Mouse (Mus musculus) naive thymus-derived CD4-positive, alpha-beta T cell, adult 2 months (primary cell): ENCODE results near the gene Cyp4f15.
"Not testable (repeated sequence)": the region's sequence is repeated elsewhere in the genome, so short reads cannot be mapped to it uniquely, and the experiment has no call there.

Experiments
- DNase-seq: peaks from one replicate; pipeline ENCODE4 v3.0.0-alpha.2; 2011; ENCODE audit warnings: low read depth

The Cyp4f15 gene

DNA sequence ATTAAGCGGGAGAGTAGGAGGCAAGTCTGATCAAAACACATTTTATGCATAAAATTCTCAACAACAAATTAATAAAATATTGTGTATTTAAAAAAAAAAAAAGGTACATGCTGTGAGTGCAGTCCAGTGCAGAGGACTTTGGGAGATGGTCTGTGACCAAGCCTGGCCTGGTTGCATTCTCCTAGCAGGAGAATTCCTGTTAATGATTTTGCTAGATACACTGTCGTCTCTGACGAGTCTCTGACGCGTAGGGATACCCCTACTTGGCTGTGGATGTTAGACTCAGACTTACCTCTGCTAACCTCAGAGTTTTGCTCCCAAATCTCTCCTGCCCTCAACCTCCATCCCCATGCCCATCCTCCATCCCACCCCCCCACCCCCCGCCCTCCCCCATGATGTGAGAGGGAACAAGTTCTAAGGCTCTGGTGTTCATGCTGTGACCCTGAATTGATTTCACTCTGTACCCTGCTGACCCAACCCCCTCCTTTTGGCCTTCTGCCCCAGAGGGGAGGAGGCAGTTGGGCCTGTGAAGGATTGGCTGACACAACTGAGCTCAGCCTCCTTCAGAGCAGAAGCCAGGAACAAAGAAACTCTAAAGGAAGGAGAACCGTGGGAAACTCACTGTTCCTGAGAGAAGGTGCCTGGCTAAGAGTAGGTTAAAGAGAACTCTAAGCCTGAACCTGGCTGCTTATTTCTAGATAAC, at the start of gene Cyp4f15:
Gene Cyp4f15 (plus strand): TSS at position 580 of the 703 bp plus-strand sequence.
- no peak for DNase-seq

DNA sequence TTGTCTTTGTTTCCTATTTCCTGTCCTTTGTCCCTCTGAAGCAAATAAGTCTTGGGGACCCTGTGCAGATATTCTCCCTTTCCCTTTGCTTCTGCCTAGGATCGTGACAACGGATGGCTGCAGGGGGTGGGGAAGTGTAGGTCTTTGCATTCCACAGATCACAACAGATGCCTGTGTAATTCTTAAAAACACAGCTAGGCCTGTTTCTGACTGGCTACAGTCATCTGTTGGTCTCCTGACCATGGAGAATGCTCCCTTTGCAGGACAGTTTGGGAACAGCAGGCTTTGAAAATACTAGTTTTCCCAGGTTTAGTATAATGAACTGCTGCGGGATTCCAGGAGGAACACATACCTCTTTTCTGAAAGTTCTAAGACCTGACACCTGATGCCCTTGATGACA, 49.1 kb upstream of the Cyp4f15 start:
- DNase-seq, result no peak

DNA sequence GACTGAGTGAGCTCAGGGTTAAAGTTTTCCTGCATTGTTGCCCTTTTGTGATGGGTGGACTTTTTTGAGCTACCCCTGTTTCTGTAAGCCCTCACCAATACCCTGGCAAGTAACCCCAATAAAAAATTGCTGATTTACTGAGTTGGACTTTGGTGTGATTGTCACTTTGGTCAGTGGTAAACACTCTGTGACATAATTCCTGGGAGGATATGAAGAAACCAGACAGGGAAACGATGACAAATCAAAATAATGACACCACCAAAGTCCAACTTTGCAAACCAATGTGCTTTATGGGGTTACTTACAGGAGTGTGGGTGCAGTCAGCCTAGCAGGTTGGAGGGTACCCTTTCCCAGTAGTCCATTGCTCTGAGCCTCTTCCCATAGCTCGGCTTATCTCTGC, 48.3 kb upstream of the Cyp4f15 start:
- DNase-seq, result no peak

DNA sequence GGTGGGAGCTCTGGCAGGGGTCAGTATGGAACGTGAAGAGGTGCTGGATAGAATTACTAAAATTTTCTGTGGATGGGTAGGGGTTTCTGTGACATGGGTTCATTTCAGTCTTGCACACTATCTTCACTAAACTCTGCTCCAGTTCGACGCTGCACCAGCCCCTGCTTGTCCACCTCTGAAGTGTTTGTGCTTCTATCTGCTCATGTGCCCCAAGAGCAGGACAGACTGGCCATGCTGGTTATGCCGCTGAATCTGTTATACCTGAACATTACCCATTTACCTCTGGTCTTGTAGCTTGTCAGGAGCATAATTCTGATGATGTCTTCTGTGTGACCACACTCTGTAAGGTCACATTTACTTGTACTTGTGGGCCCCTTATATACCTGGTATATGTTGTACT, 38.8 kb upstream of the Cyp4f15 start:
- no peak for DNase-seq

DNA sequence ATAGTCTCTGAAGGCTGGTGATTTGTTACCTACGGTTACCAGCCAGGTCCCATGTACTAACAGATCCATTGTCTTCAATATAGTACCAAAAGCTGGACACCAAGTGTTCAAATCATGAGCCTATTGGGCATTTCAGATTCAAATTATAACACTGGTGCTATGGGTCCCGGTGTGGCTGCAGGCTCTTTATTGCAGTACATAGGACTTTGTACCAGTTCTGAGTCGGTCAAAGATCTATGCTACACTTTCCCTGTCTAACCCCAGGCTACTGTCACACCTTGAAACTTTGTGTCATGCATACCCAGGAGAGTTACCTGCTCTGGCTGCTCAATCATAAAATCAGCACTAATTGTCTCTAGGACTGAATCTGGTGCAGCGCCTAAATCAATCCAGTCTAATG, 31.6 kb upstream of the Cyp4f15 start:
- DNase-seq, result no peak

DNA sequence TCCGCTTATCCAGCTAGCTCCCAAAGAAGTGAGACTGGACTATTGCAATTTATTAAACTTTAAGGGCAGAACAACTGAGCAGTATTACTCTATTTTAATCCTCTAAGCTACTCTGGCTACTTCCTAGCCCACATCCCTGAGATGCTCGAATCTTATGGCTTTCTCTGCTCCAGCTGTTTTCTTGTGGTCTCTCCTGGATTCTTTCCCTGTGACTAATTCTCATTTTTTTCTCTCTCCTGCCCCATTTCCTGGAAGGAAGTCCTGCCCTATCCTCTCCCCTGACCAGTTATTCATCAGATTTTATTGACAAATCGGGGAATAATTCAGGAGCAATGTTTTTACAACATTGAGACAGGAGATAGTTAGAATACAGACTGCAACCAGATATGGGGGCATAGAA, 28.4 kb upstream of the Cyp4f15 start:
- DNase-seq, result no peak

DNA sequence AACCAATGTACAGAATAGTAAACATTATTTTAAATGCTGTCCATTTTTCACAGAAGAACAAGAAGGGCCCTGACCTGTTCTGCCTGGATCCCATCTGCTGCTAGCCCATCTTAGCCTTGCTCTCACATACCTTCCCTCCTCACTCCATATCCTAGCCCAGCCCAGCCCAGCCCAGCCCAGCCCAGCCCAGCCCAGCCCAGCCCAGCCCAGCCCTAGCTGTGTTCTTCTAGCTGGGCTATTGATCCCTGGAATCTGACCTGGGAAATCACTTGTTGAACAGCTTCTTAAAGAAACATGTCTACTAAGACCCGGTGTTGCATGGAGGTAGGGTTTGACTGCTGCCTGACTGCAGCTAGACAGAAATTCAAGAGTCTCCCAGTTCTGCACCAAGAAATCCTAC, 27.2 kb upstream of the Cyp4f15 start:
- no peak for DNase-seq

DNA sequence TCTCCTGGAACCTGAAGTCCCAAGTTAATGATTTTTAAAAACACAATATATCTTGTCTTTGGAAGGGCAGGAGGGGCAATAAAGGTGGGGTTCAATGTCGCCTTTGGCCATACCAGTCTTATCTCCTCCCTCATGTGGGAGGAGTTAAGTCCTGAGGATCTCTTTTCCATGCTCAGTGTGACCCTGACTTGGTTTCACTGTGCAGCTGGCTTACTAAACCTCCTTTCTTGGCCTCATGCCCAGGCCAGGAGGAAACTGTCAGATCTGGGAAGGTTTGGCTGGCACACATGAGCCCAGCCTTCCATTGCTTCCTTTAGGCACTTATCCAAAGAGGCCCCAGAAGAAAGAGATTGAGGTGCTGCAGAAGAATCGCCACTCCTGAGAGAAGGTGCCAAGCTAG, 26.7 kb upstream of the Cyp4f15 start, which contains the start of gene Cyp4f40:
Gene Cyp4f40 (plus strand): TSS at position 189 of the 400 bp plus-strand sequence.
- no peak for DNase-seq

DNA sequence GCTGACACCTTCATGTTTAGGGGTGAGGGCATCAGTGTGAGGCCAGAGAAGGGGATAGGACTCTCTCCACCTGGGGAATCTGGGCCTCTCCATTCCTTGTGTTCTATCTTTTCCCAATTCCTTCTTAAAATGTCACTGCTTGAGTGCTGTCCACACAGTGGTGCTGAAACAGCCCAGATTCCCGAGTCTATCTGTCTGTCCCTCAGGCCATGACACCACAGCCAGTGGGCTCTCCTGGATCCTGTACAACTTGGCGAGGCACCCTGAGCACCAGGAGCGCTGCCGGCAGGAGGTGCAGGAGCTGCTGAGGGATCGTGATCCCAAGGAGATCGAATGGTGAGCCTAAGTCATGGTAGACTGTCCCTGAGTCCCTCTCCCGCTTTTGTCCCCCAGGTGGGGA, 11.5 kb upstream of the Cyp4f15 start:
- DNase-seq, result no peak

DNA sequence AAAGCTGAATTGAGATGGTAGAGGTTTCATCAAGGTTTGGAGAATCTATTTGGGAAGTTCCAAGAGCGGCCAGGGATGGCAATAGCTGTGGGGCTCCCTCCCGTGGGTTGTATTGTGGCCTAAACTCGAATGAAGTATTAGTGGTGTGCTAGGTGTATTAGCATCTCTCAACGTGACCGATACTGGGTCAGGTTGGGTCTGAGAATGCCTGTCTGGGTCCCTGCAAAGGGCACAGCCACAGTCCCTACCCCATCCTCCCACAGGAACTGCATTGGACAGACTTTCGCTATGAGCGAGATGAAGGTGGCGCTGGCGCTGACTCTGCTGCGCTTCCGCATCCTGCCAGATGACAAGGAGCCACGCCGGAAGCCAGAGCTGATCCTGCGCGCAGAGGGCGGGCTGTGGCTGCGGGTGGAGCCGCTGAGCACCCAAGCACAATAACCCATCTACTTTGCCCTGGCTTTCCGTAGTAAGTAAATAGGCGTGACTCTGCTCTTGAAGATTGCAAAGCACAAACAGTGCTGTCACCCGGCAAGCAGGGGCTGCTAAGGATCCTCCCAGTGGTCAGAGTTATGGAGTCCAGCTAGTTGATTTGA, 9.3 kb upstream of the Cyp4f15 start:
- DNase-seq, result peak; percentile 57

DNA sequence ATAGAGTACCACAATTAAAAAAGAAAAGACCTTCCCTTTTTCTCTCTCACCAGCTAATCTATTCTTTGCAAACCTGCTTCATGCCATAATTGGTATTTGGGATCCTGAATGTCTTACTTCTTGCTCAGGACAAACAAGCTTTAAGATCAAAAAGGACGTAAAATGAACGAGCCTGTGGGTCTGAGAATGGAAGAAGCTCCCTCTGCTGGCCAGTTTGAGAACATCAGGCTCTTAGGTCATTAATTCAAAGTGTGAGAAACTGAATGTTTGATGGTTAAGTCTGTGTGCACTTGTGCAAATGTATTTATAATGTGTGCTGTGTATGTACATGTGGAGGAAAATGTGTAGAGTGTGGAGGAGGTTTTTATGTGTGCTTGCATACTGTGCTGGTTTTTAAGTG, 5.0 kb upstream of the Cyp4f15 start:
- DNase-seq, result peak; percentile 81

DNA sequence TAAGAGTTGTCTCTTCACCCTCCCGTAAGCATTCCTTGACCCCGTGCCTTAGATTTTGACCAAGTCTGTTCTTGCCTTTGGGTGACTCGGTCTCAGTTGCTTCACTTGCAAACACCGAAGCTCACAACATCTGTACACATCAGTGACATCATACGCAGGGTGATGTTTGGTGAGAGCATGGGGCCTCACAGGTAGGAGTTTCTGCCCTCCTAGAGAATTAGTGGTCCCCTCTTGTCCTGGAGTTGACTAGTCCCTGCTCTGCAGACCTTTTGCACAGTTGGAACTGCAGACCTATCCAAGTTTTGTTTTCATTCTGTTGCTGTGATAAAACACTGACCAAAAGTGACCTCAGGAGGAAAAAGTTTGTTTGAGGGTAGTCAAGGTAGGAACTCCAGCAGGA, 1.3 kb downstream of the Cyp4f15 start:
- DNase-seq, result no peak

DNA sequence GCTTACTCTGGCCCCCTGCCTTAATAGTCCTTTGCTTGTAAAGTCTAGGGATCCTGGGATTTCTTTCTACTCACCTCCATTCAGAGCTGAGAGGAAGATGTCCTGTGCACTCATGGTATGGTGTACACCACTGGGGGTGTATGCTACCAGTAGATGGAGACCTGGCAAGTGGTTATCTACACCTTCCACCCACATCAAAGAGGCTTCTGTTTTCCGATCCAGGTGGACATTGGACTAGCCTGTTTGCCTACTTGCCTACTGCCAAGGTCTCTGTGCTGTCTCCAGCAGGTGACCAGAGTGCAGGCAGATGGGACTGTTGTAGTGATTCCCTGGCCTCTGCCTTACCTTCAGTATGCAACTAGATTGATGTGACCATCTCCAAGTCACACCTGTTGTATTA, 5.5 kb downstream of the Cyp4f15 start:
- no peak for DNase-seq

DNA sequence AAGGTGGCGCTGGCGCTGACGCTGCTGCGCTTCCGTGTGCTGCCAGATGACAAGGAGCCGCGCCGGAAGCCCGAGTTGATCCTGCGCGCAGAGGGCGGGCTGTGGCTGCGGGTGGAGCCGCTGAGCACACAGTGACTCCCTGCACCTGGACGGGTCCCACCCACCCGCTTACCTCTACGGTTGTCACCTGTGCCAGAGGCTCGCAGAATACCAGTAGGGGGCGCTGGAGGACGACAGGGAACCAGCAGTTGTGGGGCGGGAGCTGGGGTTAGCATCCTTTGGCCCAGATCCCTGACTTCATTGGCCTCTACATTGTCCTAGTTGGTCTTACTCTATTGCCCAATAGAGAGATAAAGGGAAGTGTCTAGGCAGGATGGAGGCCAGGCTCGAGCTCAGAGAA, 17.4 kb downstream of the Cyp4f15 start:
- DNase-seq, result peak; percentile 23

DNA sequence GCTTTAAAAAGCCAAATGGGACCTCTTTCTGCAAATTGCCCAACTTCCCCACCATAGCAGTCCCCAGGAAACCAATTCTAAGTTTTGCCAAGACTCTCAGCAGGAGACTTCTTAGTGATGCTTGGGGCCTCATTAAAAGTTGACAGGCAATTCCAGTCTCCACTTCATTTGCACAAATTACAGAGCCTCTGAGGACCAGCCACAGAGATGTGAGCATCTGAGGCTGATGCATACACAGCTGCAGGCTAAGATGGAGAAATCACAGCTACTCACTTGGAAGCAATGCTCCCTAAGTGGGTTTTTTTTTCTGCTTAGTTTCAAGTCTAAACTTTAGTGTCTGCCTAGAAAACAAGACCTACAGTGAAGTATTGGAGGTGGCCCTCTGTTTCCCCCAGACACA, 25.1 kb downstream of the Cyp4f15 start:
- DNase-seq, result not testable (repeated sequence)

DNA sequence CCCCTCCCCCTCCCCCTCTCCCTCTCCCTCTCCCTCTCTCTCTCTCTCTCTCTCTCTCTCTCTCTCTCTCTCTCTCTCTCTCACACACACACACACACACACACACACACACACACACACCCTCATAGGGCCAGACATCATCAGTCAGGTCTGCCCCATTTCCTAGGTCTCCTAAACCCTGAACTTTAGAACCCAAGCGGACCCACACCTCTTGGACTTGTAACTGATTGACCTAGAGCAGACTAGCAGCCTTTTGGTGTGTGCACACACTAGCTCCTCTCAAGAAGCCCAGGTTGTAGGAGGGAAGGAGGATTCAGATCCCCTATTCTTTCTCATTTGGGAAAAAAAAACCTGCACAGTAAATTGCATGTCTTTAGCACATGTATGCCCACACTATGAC, 36.7 kb downstream of the Cyp4f15 start:
- not testable (repeated sequence) for DNase-seq

DNA sequence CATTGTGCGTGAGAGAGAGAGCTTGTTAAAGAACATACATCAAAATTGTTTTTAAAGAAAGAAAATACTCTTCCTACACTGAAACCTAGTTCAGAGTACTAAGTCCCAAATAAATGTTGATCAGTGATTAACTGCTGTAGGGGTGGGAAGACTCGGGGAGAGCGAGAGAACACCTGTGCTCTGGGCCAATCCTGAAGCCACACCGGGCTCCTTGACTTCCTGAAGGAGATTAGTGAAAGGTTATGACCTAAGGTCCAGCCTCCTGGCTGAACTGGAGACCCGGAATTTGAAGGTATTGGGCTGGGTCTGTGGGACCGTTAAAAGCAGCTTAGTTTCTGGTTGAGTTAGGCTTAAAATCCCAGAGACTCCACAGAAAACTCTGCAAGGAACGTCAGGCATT, 37.3 kb downstream of the Cyp4f15 start:
- DNase-seq, result no peak

DNA sequence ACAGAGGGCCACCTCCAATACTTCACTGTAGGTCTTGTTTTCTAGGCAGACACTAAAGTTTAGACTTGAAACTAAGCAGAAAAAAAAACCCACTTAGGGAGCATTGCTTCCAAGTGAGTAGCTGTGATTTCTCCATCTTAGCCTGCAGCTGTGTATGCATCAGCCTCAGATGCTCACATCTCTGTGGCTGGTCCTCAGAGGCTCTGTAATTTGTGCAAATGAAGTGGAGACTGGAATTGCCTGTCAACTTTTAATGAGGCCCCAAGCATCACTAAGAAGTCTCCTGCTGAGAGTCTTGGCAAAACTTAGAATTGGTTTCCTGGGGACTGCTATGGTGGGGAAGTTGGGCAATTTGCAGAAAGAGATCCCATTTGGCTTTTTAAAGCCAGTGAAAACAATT, 40.9 kb downstream of the Cyp4f15 start:
- not testable (repeated sequence) for DNase-seq

DNA sequence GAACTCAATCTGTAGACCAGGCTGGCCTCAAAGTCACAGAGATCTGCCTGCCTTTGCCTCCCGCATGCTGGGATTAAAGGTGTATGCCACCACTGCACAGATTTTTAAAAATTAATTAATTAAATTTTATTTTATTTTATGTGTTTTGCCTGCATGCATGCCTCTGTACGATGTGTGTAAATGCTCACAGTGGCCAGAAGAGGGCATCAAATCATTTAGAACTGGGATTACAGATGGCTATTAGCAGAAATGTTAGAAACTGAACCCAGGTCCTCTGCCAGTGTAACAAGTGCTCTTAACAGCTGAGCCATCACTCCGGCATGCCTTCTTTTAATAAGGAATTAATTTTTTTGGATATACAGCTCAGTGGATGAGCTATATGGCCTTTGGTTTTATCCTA, 43.6 kb downstream of the Cyp4f15 start:
- DNase-seq, result peak; percentile 18

DNA sequence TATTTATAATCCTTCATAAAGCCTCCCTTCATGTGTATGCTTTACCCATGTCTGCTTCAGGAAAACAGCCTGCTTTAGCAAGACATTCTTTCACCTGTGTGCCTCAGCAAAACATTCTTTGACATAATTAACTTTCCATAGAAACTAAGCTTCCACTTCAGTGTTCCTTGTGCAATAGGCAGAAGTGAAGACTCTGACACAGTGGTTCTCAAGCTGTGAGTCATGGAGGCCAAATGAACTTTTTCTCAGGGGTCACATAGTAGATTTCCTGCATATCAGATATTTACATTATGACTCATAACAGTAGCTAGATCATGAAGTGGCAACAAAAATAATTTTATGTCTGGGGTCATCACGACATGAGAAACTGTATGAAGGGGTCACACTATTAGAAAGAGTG, 53.0 kb downstream of the Cyp4f15 start:
- no peak for DNase-seq

DNA sequence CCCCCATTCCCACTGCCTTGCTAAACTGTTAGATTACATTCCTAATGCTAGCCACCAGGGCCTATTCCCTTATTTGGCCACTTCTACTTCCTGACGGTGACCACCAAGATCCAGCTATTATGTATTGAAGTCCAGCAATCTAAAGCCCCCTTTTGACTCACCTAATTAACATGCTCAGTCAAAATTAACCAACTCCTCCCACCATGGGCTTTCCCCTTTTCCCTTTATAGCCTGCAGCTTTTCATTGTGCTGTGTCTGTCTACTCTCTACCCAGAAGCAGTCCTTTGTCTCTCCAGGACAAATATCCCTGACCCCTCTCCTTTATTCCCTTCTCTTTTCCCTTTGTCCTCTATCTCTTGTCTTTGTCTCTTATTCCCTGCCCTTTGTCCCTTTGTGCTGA, 55.6 kb downstream of the Cyp4f15 start:
- DNase-seq, result no peak

DNA sequence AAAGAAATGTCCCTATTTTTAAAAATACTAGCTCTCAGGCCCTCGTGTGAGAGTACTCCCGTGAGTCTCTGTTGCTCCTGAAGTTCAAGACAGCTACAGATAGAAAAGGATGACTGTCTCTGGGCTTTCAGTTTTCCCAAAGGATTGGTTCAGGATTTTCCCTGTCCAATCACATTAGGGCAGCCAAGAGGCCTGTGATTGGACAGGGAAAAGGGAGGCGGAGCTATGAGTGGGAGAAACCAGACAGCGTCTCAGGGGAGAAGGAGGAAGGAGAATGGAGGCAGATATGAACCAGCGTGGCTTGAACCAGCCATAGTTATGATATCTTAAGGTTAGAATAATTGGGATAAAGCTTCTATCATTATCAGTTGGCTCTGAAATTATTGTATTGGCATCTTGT, 65.2 kb downstream of the Cyp4f15 start:
- DNase-seq, result no peak
